Mouse (Mus musculus): ENCODE results near the gene Exosc3.

- TF ChIP-seq GATA1 (IDR thresholded peaks at IDR 0.05; ENCODE audit: borderline replicate concordance, low read length): no peak
- TF ChIP-seq FLI1 (IDR thresholded peaks at IDR 0.05; ENCODE audit: low read length): no peak
These were observed 66.8 kb downstream of the Exosc3 start for GRCm38 (mm10) chr4:45275770-45276169.

All from megakaryocyte, embryonic 14.5 days (primary cell).